Mouse (Mus musculus) liver, embryonic 13.5 days (tissue): ENCODE data around the gene Rpl35. TPM values are rescaled to one million over a fixed set of nuclear protein-coding genes. Genes with fewer than 3 reads are reported as not detected.
"Not testable (repeated sequence)": the region's sequence is repeated elsewhere in the genome, so short reads cannot be mapped to it uniquely, and the experiment has no call there.

Experiments
- ATAC-seq: fragments of 200-750 bp; cut with Nextera tagmentation; 2 replicates; pipeline ENCODE4 v1.8.0; 2017; ENCODE audit warnings: low read depth, mild to moderate bottlenecking, moderate number of reproducible peaks, moderate library complexity
- DNase-seq: peaks from one replicate; pipeline ENCODE4 v3.0.0; 2022
- H3K27ac ChIP-seq: fragments of 300-500 bp; sonication (generic); 2 replicates; pipeline ENCODE4 v1.5.1; 2015; ENCODE audit warnings: moderate library complexity, mild to moderate bottlenecking, inconsistent platforms
- H3K27me3 ChIP-seq: fragments of 300-500 bp; sonication (generic); 2 replicates; pipeline ENCODE4 v1.6.1; 2015; ENCODE audit warnings: mild to moderate bottlenecking, inconsistent platforms
- H3K36me3 ChIP-seq: fragments of 300-500 bp; sonication (generic); 2 replicates; pipeline ENCODE4 v1.6.1; 2015; ENCODE audit warnings: mild to moderate bottlenecking, inconsistent platforms
- H3K4me1 ChIP-seq: fragments of 300-500 bp; sonication (generic); replicated peaks from 2 replicates; pipeline ENCODE4 v1.6.1; 2015; ENCODE audit warnings: inconsistent platforms
- H3K4me2 ChIP-seq: fragments of 300-500 bp; sonication (generic); 2 replicates; pipeline ENCODE4 v1.6.1; 2015; ENCODE audit warnings: inconsistent platforms, mild to moderate bottlenecking, moderate library complexity
- H3K4me3 ChIP-seq: fragments of 300-500 bp; sonication (generic); replicated peaks from 2 replicates; pipeline ENCODE4 v1.5.1; 2015; ENCODE audit warnings: mild to moderate bottlenecking, inconsistent platforms
- H3K9ac ChIP-seq: fragments of 300-500 bp; sonication (generic); 2 replicates; pipeline ENCODE4 v1.6.1; 2015; ENCODE audit warnings: mild to moderate bottlenecking, inconsistent platforms
- H3K9me3 ChIP-seq: fragments of 300-500 bp; sonication (generic); replicated peaks from 2 replicates; pipeline ENCODE4 v1.6.1; 2016; ENCODE audit warnings: inconsistent platforms
- WGBS: fragments of 180-500 bp; shearing (Covaris S2); methylation state at CpG from one replicate; pipeline ENCODE4 v1.1.7; 2015; ENCODE audit not compliant: insufficient replicate concordance; 5-methylcytosine and 5-hydroxymethylcytosine counted together
- polyA plus RNA-seq: library from polyadenylated mRNA; unstranded; fragments of >200 nt; fragmentation: Nextera tagmentation; extraction: Ambion mirVana; gene quantifications from 2 replicates; pipeline ENCODE4 v1.2.1, GENCODE M21; 2015

Gene Rpl35
- polyA plus RNA-seq, result 845 and 923 TPM in 2 replicates

GRCm38 (mm10) chr2:39005574-39006079, at the start of gene Rpl35:
Rpl35 (minus strand) TSS chr2:39005624.
- Histone ChIP-seq H3K4me1 (peaks cover 80% of the 10 kb centered on the region), H3K9ac (peak within 1 kb of the TSS; percentile 88), H3K4me2 (peak within 1 kb of the TSS; percentile 94), H3K27me3 (no peaks in the 10 kb centered on the region), H3K4me3 (peak within 1 kb of the TSS; percentile 93), H3K9me3 (no peaks in the 10 kb centered on the region), H3K36me3 (peaks cover 36% of the 10 kb centered on the region), H3K27ac (peak within 1 kb of the TSS; percentile 86)
- ATAC-seq (no peak), DNase-seq (peak; percentile 52)
- WGBS, result 8% methylated on average over 15 of the region's 15 CpGs

- Histone ChIP-seq H3K27ac (no peak overlapping the region), H3K4me1 (no peaks in the 10 kb centered on the region), H3K27me3 (no peaks in the 10 kb centered on the region), H3K36me3 (peaks cover 78% of the 10 kb centered on the region), H3K9me3 (no peaks in the 10 kb centered on the region), H3K4me3 (no peak overlapping the region), H3K4me2 (no peak overlapping the region), H3K9ac (no peak overlapping the region)
- no peak for DNase-seq
- no peak for ATAC-seq
- 92% methylated on average over 1 of the region's 1 CpGs for WGBS
These were observed 43.1 kb upstream of the Rpl35 start for GRCm38 (mm10) chr2:39048515-39048914.

GRCm38 (mm10) chr2:39040215-39040614, 34.8 kb upstream of the Rpl35 start:
- ATAC-seq (no peak), DNase-seq (no peak)
- no peaks in the 10 kb centered on the region for H3K27me3 ChIP-seq
- no peak overlapping the region for H3K4me2 ChIP-seq
- no peaks in the 10 kb centered on the region for H3K9me3 ChIP-seq
- no peak overlapping the region for H3K4me3 ChIP-seq
- no peak overlapping the region for H3K9ac ChIP-seq
- H3K27ac ChIP-seq, result no peak overlapping the region
- no peaks in the 10 kb centered on the region for H3K4me1 ChIP-seq
- H3K36me3 ChIP-seq, result peaks cover 63% of the 10 kb centered on the region
- 89% methylated on average over 1 of the region's 1 CpGs for WGBS

- DNase-seq (no peak), ATAC-seq (no peak)
- no peak overlapping the region for H3K4me2 ChIP-seq
- no peaks in the 10 kb centered on the region for H3K27me3 ChIP-seq
- H3K9ac ChIP-seq, result no peak overlapping the region
- no peaks in the 10 kb centered on the region for H3K9me3 ChIP-seq
- no peak overlapping the region for H3K27ac ChIP-seq
- WGBS, result 82% methylated on average over 1 of the region's 1 CpGs
- peaks cover 9% of the 10 kb centered on the region for H3K4me1 ChIP-seq
- H3K4me3 ChIP-seq, result no peak overlapping the region
- peaks cover 74% of the 10 kb centered on the region for H3K36me3 ChIP-seq
These were observed 26.2 kb upstream of the Rpl35 start for GRCm38 (mm10) chr2:39031611-39032010.

GRCm38 (mm10) chr2:39020004-39020403, 14.6 kb upstream of the Rpl35 start:
- no peak overlapping the region for H3K27ac ChIP-seq
- no peaks in the 10 kb centered on the region for H3K9me3 ChIP-seq
- 87% methylated on average over 1 of the region's 1 CpGs for WGBS
- H3K4me2 ChIP-seq, result no peak overlapping the region
- H3K4me1 ChIP-seq, result no peaks in the 10 kb centered on the region
- DNase-seq (no peak), ATAC-seq (no peak)
- H3K27me3 ChIP-seq, result no peaks in the 10 kb centered on the region
- H3K36me3 ChIP-seq, result peaks cover 88% of the 10 kb centered on the region
- H3K4me3 ChIP-seq, result no peak overlapping the region
- no peak overlapping the region for H3K9ac ChIP-seq

GRCm38 (mm10) chr2:39016581-39016980, 11.2 kb upstream of the Rpl35 start:
- no peak overlapping the region for H3K4me2 ChIP-seq
- H3K9me3 ChIP-seq, result no peaks in the 10 kb centered on the region
- H3K4me1 ChIP-seq, result peaks cover 14% of the 10 kb centered on the region
- DNase-seq (no peak), ATAC-seq (no peak)
- H3K4me3 ChIP-seq, result no peak overlapping the region
- H3K27ac ChIP-seq, result no peak overlapping the region
- H3K36me3 ChIP-seq, result peaks cover 92% of the 10 kb centered on the region
- WGBS, result 64% methylated on average over 3 of the region's 3 CpGs
- no peak overlapping the region for H3K9ac ChIP-seq
- no peaks in the 10 kb centered on the region for H3K27me3 ChIP-seq

- 0 out of 2 replicates have a peak overlapping the region, but pooled peaks have one; percentile 1 for H3K27ac ChIP-seq
- H3K4me2 ChIP-seq, result no peak overlapping the region
- no peak overlapping the region for H3K4me3 ChIP-seq
- no peak overlapping the region for H3K9ac ChIP-seq
- no peak for DNase-seq
- 75% methylated on average over 7 of the region's 7 CpGs for whole genome bisulfite sequencing
- peaks cover 45% of the 10 kb centered on the region for H3K4me1 ChIP-seq
- peaks cover 62% of the 10 kb centered on the region for H3K36me3 ChIP-seq
- H3K9me3 ChIP-seq, result no peaks in the 10 kb centered on the region
- no peaks in the 10 kb centered on the region for H3K27me3 ChIP-seq
- ATAC-seq, result no peak
These were observed 7.4 kb upstream of the Rpl35 start for GRCm38 (mm10) chr2:39012768-39013279.

GRCm38 (mm10) chr2:39011971-39012370, 6.5 kb upstream of the Rpl35 start:
- Histone ChIP-seq H3K36me3 (peaks cover 55% of the 10 kb centered on the region), H3K27me3 (no peaks in the 10 kb centered on the region), H3K4me1 (peaks cover 51% of the 10 kb centered on the region), H3K27ac (0 out of 2 replicates have a peak overlapping the region, but pooled peaks have one; percentile 18), H3K9me3 (no peaks in the 10 kb centered on the region), H3K4me3 (no peak overlapping the region), H3K9ac (no peak overlapping the region), H3K4me2 (no peak overlapping the region)
- ATAC-seq (no peak), DNase-seq (no peak)
- 80% methylated on average over 3 of the region's 3 CpGs for whole genome bisulfite sequencing

- DNase-seq, result no peak
- H3K27ac ChIP-seq, result peak overlapping the region; percentile 18; the same call in 1 of the 2 replicates
- H3K4me2 ChIP-seq, result no peak overlapping the region
- H3K9me3 ChIP-seq, result no peaks in the 10 kb centered on the region
- H3K4me1 ChIP-seq, result peaks cover 58% of the 10 kb centered on the region
- no peak overlapping the region for H3K9ac ChIP-seq
- H3K36me3 ChIP-seq, result peaks cover 48% of the 10 kb centered on the region
- H3K27me3 ChIP-seq, result no peaks in the 10 kb centered on the region
- no peak for ATAC-seq
- no peak overlapping the region for H3K4me3 ChIP-seq
These were observed 5.8 kb upstream of the Rpl35 start for GRCm38 (mm10) chr2:39011264-39011663.

- H3K36me3 ChIP-seq, result peaks cover 37% of the 10 kb centered on the region
- 78% methylated on average over 5 of the region's 5 CpGs for WGBS
- DNase-seq, H3K4me2 ChIP-seq, H3K9ac ChIP-seq, H3K9me3 ChIP-seq, ATAC-seq, H3K4me3 ChIP-seq, H3K27me3 ChIP-seq: not testable (repeated sequence)
- H3K27ac ChIP-seq, result 0 out of 2 replicates have a peak overlapping the region, but pooled peaks have one; percentile 12
- H3K4me1 ChIP-seq, result peaks cover 65% of the 10 kb centered on the region
These were observed 4.7 kb upstream of the Rpl35 start for GRCm38 (mm10) chr2:39010144-39010543.

GRCm38 (mm10) chr2:39008954-39009365, 3.5 kb upstream of the Rpl35 start:
- Histone ChIP-seq H3K36me3 (peaks cover 28% of the 10 kb centered on the region), H3K27ac (peak overlapping the region; percentile 93), H3K4me3 (peak overlapping the region; percentile 93), H3K4me1 (peaks cover 71% of the 10 kb centered on the region), H3K9ac (peak overlapping the region; percentile 97), H3K27me3 (no peaks in the 10 kb centered on the region), H3K9me3 (no peaks in the 10 kb centered on the region), H3K4me2 (peak overlapping the region; percentile 94)
- DNase-seq (no peak), ATAC-seq (no peak)
- 6% methylated on average over 3 of the region's 3 CpGs for WGBS

GRCm38 (mm10) chr2:39008350-39008851, 3.0 kb upstream of the Rpl35 start:
- peak; percentile 41 for ATAC-seq
- H3K4me2 ChIP-seq, result peak overlapping the region; percentile 94

More at GRCm38 (mm10) chr2:39008350-39008851, 3.0 kb upstream of the Rpl35 start:
- peaks cover 76% of the 10 kb centered on the region for H3K4me1 ChIP-seq
- WGBS, result under 1% methylated on average over 25 of the region's 25 CpGs
- no peaks in the 10 kb centered on the region for H3K9me3 ChIP-seq
- no peaks in the 10 kb centered on the region for H3K27me3 ChIP-seq
- H3K9ac ChIP-seq, result peak overlapping the region; percentile 97
- H3K4me3 ChIP-seq, result peak overlapping the region; percentile 93
- DNase-seq, result no peak
- peaks cover 28% of the 10 kb centered on the region for H3K36me3 ChIP-seq
- H3K27ac ChIP-seq, result peak overlapping the region; percentile 93
